Mouse (Mus musculus) megakaryocyte progenitor cell, adult 5-6 weeks (primary cell): ENCODE data around the gene Inpp4b. TPM values are rescaled to one million over a fixed set of nuclear protein-coding genes. Genes with fewer than 3 reads are reported as not detected.
A peak's percentile ranks its signal among the peaks of the same experiment; 100 is the strongest.

Experiments
- ATAC-seq: replicated peaks from 2 replicates; pipeline ENCODE4 v1.8.0; 2016; ENCODE audit warnings: mild to moderate bottlenecking, moderate TSS enrichment, inconsistent platforms; ENCODE audit not compliant: poor library complexity
- total RNA-seq, 2 experiments: library from RNA; stranded (forward) in 1 of 2; stranded (reverse) in 1 of 2; fragments of 157-497, 149-512 nt in 1 of 2; fragments of 200-1000 nt in 1 of 2; gene quantifications; 2 replicates each; pipeline versions ENCODE4 v1.2.3 to v1.2.4; 2015 to 2017

Inpp4b gene
- total RNA-seq, 2 experiments from 2014 or later: 0.42 to 1.9 TPM

DNA sequence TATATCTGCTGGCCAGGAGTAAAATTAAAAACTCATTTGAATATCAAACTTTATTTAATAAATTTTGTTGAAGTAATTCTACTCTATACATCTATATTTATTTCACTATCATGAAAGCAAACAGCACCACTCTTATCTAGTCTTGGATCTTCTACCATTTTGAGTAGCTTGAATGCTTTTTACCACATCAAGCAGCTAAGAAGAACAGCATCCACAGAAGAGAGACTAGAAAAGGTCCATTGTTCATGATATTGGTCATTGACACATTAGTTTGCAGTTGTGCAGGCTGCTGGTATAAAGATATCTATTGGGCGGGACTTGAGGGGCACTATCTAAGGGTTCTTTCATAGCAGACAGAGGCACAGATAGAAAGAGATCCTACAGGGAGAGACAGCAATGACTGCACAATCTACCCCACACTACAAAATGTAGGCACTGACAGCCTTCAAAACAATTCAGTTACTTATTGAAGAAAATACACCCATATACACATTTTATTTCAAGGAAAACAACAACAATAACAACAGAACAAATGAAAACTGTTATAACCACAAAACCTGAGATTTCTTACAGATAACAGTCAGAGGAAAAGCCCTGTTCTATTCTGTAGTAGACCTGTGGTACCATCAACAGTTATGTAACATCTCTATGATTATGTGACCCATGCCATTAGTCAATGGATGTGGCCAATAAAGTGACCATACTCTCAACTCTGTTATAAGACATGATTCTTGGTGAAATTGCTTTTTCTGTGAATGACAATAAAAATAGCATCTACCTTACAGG is 230.2 kb downstream of the Inpp4b start:
- ATAC-seq: no peak

DNA sequence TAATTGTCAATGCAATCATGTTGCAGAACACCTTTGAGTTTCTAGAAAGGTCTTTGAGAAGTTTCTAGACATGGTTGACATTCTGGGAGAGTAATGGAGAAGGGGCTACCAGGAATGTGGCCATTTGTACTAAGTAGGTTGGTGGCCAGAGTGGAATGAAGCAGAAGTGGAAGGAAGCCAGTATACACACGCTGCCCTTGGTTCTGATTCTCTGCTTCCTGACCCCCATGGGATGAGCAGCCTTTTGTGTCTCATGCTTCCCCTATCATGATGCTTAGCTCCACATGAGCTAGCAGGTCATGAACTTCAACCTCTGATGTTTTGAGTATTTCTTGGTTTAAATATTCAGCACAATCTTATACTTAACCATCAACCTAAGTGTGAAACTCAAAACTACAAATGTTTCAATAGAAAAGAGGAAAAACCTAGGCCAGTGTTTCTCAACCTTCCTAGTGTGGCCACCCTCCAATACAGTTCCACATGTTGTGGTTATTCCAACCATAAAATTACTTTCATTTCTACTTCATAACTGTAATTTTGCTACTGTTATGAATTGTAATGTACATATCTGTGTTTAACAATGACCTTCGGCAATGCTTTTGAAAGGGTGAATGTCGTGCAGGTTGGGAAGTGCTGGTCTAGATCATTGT is 233.0 kb downstream of the Inpp4b start:
- peak; percentile 83 for ATAC-seq

DNA sequence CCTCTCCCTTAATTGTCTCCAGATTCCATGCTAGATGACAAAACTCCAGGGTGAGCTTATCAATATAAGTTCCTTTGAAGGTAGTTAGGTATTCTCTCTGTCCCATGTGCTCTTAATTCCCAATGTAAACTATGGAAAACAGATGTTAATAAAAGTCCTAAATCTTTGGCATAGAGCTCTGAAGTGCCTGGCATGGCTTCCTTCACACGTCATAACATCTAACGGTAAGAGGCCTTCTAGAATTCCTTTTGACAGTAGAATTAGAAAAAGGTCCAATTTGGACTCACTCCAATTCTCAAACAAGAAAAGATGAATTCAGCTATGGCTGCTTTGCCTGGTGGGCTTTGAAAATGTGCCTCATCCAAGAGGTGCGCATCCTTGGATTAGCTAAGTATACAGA is 236.6 kb downstream of the Inpp4b start:
- ATAC-seq: no peak

DNA sequence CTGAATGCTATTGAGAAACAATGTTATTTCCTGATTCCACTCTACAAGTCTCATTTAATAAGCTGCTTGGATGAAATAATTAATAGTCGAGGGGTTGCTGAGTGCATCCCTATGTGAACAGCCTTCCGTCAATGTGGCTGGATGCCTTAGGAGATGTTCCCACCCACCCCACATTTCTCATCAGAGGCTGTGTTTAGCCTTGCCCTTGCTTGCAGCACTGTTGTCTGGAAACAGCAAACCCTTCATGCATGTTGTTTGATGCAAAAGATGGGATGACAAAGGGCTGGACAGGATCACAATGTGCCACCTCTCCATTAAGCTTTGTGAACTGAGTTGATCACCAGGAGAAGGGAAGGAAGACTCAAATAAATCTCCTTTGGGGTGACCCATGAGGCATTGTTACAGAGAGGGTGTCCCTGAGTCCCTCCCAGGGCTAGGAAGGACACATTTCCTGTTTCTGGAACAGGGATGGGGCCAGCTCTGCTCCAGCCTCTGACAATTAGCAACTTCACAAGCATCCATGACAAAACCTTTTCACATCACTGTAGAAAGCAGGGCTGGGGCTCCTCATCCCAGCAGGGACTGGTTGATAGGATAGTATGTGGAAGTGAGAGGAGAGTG is 239.6 kb downstream of the Inpp4b start:
- no peak for ATAC-seq

DNA sequence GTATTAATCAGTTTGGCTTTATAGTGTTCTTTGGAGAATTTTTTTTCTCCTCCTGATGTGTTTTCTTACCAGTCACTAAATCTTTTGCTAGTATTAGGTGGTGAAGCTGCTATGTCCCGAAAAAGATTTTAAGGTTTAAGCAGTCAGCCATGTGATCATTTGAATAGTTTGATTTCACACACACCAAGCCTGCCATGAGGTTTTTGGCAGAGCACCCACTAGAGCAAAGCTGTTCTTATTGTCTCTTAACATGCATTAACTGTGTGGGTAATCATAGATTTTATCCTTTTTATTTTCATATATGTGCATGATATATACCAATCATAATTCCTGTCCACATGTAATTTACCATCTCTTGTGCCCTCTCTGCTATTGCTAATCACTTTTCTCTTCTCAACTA is 240.6 kb downstream of the Inpp4b start:
- ATAC-seq: no peak

DNA sequence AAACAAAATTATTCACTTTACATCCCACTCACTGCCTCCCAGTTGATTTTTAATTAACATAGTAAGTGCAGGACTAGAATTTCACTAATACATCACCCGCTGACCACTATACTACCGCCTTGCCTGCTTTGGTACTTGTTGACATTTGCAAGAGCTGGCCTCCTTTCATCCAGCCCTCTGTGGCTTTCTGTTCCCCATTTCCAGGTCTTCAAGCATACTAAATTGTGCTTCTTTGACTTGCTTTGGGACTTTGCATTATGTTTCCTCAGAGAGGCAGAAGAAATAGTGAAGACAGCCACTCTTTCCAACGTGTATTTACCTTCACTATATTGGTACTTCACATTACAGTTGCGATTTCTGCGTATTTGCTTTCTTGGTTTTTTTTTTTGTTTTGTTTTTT is 244.4 kb downstream of the Inpp4b start:
- peak; percentile 42 for ATAC-seq

DNA sequence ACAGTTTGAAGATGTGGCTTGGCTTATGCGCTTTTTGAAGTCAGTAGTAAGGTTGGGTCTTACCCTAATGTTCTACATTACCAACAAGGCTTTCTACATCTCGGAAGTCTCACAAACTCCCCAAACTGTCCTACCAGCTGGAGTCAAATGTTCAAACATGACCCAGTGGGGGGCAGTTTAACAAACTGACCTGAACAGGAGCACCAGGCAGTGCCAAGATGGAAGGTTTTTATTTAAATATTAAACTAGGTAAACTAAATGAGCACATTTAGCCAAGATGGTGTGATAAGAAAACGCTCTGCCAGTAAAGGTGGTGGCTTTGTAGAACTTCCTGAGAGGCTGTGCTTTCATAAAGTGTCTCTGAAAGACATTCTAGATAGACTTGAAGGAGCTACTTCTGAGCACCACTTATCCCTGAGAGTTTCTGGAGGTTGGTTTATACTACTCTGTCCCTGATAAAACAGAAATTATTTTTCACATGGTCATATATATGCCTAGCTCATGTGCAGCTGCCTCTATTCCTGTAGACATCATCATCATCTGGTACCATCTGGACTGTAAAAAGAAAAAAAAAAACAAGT is 251.9 kb downstream of the Inpp4b start:
- no peak for ATAC-seq

DNA sequence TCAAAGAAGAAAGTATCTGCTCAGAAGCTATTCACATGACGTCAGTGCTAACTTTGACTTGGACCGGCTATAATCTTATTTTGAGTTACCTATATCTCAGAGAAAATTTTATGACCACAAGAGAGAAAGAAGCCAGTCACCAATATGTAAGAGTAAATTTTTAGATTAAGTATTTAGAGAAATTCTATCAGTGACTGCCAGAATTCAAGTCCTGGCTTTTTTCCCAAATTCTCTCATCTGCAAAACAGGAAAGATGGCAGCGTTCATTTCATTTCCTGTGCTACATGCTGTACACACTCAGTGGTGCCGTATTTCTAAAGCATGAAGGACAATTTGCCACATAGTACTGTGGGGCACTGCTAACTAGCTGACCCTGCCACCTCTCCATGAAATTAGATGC is 256.9 kb downstream of the Inpp4b start:
- ATAC-seq: no peak

DNA sequence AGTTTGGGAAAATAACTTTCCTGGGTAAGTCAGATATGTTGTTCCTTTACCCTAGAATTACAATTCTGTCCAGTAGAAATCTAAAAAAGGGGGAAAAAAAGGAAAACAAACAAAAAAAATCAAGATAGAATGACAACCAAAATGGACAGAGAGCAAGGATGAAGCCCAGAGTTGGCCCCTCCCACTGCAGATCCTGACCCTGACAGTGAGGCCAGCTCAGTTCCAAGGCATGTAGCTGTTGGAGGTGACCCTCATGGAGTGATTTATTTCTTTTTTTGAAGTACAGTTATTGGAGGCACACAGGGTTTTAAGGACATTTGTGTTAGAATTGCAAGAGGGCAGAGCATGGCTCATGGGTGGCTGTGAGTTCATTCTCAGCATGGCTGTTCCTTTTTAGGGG is 258.8 kb downstream of the Inpp4b start:
- no peak for ATAC-seq

DNA sequence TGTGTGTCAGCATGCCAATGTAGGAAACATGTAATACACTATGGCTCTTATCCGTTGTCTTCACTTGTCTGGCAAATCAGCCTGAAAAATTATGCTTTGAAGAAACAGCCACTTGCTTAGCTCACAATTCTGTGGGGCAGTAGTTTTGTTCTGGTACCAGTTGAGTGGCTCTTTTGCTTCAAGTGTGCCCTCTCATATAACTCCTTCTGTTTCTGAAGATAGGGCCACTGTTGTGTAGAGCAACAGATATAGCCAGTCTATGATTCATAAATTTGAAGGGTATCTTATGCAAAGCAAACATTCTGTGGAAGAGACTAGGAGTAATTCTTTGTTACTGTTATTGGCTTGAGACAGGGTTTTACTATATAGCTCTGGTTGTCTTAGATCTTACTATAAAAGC is 265.7 kb downstream of the Inpp4b start:
- no peak for ATAC-seq

DNA sequence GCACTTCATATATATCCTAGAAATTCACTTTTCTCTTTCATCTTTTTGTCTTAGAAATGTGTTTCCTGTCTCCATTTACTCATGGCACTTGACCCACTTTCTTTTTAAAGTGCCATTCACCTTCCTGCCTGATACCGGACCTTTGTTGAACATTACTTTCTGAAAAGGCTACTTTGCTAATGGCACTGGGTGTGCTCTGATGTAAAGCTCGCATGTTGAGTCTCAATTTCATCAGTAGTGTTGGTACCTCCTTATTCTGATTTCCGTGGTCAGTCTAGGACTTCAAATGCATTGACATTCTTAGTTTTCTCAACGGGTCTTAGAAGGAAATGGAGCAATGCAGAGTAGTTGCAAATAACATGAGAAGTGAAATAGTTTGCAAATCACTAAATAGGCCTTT is 266.7 kb downstream of the Inpp4b start:
- 0 out of 2 replicates have a peak, but pooled peaks have one; percentile 11 for ATAC-seq

DNA sequence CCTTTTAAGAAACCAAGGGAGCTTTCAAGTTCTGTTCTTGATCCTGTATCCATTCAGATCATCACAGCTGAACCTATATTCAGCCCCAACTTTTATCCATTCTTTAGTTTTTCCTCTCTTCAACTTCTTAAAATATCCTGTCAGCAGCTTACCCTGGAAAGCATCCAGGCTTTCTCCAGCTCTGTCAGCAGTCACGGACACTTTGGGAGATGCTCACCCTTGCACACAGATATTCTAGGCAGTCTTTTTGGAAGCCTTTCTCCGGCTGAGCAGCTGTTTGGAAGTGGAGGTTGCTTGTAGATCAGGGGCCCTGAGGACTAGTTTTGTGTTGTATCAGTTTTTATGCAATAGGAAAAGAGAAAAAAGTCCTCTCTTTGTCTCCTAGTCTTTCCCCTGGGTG is 270.3 kb downstream of the Inpp4b start:
- ATAC-seq: no peak

DNA sequence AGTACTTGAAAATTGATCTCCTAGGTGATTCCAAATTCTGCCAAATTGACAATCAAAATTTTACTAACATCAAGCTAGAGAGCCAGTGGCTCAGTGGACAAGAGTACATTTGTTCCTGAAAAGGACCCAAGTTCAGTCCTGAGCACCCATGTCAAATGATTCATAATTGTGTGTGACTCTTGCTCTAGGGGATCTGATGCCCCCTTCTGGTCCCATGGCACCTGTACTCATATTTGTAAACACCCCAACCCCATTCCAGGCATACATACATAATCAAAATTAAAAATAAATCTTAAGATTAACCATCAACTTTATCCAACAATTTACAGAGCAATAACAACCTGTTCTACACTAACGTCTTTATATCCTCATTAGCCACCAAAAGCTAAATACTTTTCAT is 271.8 kb downstream of the Inpp4b start:
- no peak for ATAC-seq

DNA sequence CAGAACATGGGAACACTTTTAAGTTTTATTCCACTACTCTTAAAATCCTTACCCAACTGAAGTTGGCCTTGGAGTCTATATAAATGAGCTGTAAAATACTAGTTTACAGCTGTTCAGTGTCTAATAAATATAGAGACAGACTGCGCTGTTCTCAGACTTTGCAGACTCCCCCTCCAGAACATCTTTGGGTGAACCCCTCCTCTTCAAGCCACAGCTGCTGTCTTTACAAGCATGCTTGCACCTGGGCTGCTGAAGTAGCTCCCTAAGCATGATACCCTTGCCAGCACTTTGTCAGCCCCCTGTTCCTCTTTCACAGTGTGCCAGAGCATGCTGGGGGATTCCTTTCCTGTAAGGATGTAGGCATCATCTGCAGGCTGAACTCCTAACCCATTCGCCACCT is 272.2 kb downstream of the Inpp4b start:
- no peak; the same call in 1 of the 2 replicates for ATAC-seq

DNA sequence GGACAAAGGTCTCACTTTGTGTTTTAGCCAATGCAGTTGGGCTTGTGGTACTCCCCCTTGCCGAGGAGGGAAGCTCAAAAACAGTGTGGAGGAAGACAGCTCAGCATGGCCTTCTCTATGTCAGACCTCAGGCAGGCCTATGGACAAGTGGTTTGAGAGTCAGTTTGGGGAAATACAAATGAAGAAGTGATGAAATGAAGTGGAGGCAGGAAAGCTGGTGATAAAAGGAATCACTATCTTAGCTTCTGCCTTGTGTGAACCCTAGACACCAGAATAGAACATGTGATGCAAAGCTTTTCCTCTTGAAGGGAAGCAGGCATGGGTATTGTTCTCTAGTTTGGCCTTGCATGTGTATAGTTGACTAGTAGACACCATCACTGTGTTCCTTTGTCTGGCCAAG is 273.2 kb downstream of the Inpp4b start:
- ATAC-seq: peak; percentile 58

DNA sequence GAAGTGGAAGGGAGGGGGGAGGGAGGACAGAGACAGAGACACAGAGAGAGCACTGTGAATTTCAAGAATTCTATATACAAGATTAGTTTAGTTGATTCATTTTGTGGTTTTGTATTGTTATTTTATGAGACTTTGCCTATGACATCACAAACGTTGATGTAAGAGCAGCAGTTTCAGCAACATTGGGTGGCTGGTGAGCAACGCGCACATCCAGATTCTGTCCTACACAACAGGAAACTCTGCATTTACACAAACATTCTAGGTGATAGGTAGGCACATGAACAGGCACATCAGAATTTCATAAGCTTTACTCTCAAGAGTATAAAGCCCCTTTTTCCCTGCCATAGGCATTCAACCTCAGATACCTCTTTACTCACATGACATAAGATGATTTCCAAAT is 276.6 kb downstream of the Inpp4b start:
- no peak for ATAC-seq

DNA sequence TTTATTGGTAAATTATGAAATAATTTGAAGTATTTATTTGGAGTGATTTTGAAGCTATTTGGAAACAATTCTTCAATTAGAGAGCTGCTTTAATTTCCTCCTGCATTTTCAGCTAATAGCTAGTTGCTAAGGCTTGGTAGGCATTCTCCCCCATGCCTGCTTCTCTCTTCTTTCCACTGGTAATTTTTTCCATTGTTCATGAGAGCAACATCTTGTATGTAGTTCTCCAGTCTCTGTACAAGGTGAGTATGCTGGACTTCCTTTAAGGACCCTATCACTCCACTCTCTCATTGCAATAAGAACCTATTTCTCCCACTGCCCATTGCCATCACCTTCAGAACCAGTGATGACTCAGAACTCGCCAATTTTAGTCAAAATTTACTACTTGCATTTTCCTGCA is 292.7 kb downstream of the Inpp4b start:
- no peak for ATAC-seq

DNA sequence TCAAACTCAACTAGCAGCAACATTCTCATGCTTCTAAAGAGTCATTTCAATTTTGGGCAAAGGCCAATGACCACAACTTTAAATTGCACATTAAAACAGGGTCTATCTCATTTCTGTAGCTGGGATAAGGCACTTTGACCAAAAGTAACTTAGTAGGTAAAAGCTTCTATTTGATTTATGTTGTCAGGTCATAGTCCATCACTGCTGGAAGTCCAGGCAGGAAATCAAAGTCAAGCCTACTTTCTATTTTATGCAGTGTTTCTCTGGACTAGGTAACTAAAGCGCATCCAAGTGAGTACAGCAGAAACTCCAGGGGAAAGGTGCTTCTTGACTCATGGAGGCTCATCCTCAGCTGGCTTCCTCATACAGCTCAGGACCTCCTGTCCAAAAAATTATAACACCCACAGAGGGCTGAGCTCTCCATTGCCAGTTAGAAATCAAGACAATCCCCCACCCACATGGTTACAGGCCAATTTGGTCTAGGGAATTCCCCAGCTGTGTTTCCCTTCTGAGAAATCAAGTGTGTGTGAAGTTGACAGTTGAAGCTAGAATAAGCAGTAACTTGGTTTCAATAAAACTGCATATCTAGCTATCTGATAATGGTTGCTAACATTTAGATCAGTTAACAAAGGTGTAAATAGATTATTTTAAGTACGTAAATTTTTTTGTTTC is 293.7 kb downstream of the Inpp4b start:
- ATAC-seq: no peak

DNA sequence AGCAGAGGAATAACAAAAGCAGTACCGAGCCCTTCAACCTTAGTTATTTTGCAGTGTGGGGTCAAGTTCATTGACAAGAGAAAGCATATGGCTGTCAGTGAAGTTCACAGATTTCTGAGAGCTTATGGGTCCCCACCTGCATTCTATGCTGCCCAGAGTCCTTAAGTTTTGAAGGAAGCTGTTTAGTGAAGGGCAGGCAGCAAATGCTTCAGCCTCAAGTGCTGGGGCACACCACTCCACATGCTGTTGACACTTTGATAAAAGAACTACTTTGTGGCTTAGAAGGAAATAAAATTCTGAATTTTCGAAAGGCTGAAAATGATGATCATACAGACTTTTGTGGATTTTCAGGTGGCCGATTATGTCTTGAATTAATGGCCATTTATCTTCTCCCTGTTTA is 296.1 kb downstream of the Inpp4b start:
- ATAC-seq: no peak

DNA sequence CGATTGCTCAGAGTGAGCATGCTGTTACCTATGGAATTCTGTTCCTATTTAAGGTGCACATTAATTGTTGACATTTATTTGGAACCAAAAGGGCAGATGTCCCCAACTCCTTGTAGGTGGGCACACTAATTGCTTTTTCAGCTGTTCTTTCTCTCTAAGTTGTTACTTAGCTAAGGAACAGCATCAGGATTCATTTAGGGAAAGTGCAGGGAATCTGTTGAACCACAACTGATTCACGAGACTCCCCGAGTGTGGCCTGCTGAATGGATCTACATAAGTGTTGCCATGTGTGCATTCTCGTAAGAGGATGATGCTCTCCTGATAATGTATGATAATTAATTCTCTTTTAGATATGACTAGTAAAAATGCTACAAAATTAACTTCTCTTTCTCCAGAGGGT is 297.5 kb downstream of the Inpp4b start:
- no peak for ATAC-seq

DNA sequence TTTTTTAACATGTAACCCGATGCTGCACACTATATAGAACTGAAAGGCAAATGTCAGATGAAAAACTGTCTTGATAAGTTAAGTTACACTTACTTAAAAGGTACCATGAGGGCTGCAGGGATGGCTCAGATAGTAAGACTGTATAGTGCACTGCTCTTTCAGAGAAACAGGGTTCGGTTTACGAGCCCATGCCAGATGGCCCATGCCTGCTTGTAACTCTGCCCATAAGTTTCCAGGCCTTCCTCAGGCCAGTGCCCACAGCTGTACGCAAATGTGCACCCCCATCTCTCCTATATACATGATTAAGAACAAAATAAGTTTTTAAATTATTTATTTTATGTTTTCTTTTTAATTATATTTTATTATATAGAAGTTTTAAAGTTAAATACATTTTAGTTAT is 300.7 kb downstream of the Inpp4b start:
- ATAC-seq: no peak
